Mouse (Mus musculus) layer of hippocampus, adult 2 months (tissue): ENCODE measurements around the gene Spata1. TPM values are rescaled to one million over a fixed set of nuclear protein-coding genes. Genes with fewer than 3 reads are reported as not detected.

Source experiments
- DNase-seq, 2 experiments: peaks; one replicate each; pipeline ENCODE4 v3.0.0; 2022; ENCODE audit warnings: low spot score in 2 of 2
- H3K27ac ChIP-seq: fragments of 200-600 bp; 2 replicates; pipeline ENCODE4 v1.8.1; 2022
- H3K4me3 ChIP-seq: fragments of 200-600 bp; 2 replicates; pipeline ENCODE4 v1.8.1; 2022; ENCODE audit warnings: mild to moderate bottlenecking
- CTCF ChIP-seq: fragments of 200-600 bp; conservative IDR thresholded peaks from 2 replicates; pipeline ENCODE4 v1.8.1; 2022; ENCODE audit warnings: antibody characterized with exemption, mild to moderate bottlenecking, moderate library complexity
- total RNA-seq, 2 experiments: library from RNA; stranded (reverse); gene quantifications; 2 replicates each; pipeline ENCODE4 v1.2.3; 2021

Spata1 gene
- total RNA-seq, 2 experiments from 2014 or later: 2.8 to 4.9 TPM

- H3K4me3 ChIP-seq: no peak overlapping the region
- DNase-seq: no peak
These were observed 73.1 kb downstream of the Spata1 start for GRCm38 (mm10) chr3:146426489-146426888.

GRCm38 (mm10) chr3:146425902-146426301 lies 73.7 kb downstream of the Spata1 start:
- no peak for TF ChIP-seq CTCF
- DNase-seq: no peak
- H3K27ac ChIP-seq: no peak overlapping the region
- H3K4me3 ChIP-seq: no peak overlapping the region

More at GRCm38 (mm10) chr3:146426489-146426888, 73.1 kb downstream of the Spata1 start:
- no peak overlapping the region for H3K27ac ChIP-seq
- TF ChIP-seq CTCF: no peak

- DNase-seq: no peak
- H3K27ac ChIP-seq: no peak overlapping the region
- no peak for TF ChIP-seq CTCF
- no peak overlapping the region for H3K4me3 ChIP-seq
These were observed 75.2 kb downstream of the Spata1 start for GRCm38 (mm10) chr3:146424306-146424900.

GRCm38 (mm10) chr3:146423710-146424109 lies 75.8 kb downstream of the Spata1 start:
- DNase-seq: no peak
- TF ChIP-seq CTCF: peak; percentile 66

GRCm38 (mm10) chr3:146421787-146422186 lies 77.8 kb downstream of the Spata1 start:
- DNase-seq: no peak
- no peak overlapping the region for H3K4me3 ChIP-seq
- H3K27ac ChIP-seq: no peak overlapping the region
- no peak for TF ChIP-seq CTCF

More at GRCm38 (mm10) chr3:146423710-146424109, 75.8 kb downstream of the Spata1 start:
- Histone ChIP-seq H3K27ac (no peak overlapping the region; the same call in 1 of the 2 replicates), H3K4me3 (no peak overlapping the region)

GRCm38 (mm10) chr3:146419992-146420537 lies 79.5 kb downstream of the Spata1 start:
- Histone ChIP-seq H3K4me3 (no peak overlapping the region; the same call in 1 of the 2 replicates), H3K27ac (peak overlapping the region; percentile 62)
- no peak for TF ChIP-seq CTCF
- no peak for DNase-seq

GRCm38 (mm10) chr3:146419534-146419933 lies 80.0 kb downstream of the Spata1 start:
- H3K27ac ChIP-seq: peak overlapping the region; percentile 62
- peak overlapping the region; percentile 1; the same call in 1 of the 2 replicates for H3K4me3 ChIP-seq
- no peak for DNase-seq
- no peak for TF ChIP-seq CTCF

- H3K27ac ChIP-seq: peak overlapping the region; percentile 62
- DNase-seq: no peak
- H3K4me3 ChIP-seq: no peak overlapping the region
- TF ChIP-seq CTCF: no peak
These were observed 80.7 kb downstream of the Spata1 start for GRCm38 (mm10) chr3:146418901-146419300.

- TF ChIP-seq CTCF: no peak
- no peak overlapping the region for H3K4me3 ChIP-seq
- no peak for DNase-seq
- H3K27ac ChIP-seq: no peak overlapping the region; the same call in 1 of the 2 replicates
These were observed 81.7 kb downstream of the Spata1 start for GRCm38 (mm10) chr3:146417873-146418272.

- DNase-seq: no peak
- no peak overlapping the region for H3K4me3 ChIP-seq
- no peak for TF ChIP-seq CTCF
- H3K27ac ChIP-seq: peak overlapping the region; percentile 88
These were observed 85.0 kb downstream of the Spata1 start for GRCm38 (mm10) chr3:146414555-146414954.

GRCm38 (mm10) chr3:146413992-146414391 lies 85.6 kb downstream of the Spata1 start:
- no peak for TF ChIP-seq CTCF
- H3K4me3 ChIP-seq: no peak overlapping the region
- peak overlapping the region; percentile 88 for H3K27ac ChIP-seq
- no peak for DNase-seq

GRCm38 (mm10) chr3:146413016-146413415 lies 86.5 kb downstream of the Spata1 start:
- H3K27ac ChIP-seq: peak overlapping the region; percentile 88
- DNase-seq: peak in 1 of 2 experiments; percentile 35

GRCm38 (mm10) chr3:146412480-146412879 lies 87.1 kb downstream of the Spata1 start:
- Histone ChIP-seq H3K4me3 (no peak overlapping the region; the same call in 1 of the 2 replicates), H3K27ac (peak overlapping the region; percentile 88)
- no peak for TF ChIP-seq CTCF
- no peak for DNase-seq

More at GRCm38 (mm10) chr3:146413016-146413415, 86.5 kb downstream of the Spata1 start:
- TF ChIP-seq CTCF: no peak
- H3K4me3 ChIP-seq: peak overlapping the region; percentile 27; the same call in 1 of the 2 replicates

- no peak for DNase-seq
- H3K27ac ChIP-seq: peak overlapping the region; percentile 88
- no peak overlapping the region for H3K4me3 ChIP-seq
- TF ChIP-seq CTCF: no peak
These were observed 87.5 kb downstream of the Spata1 start for GRCm38 (mm10) chr3:146412008-146412407.
